Mouse (Mus musculus): Measurements from ENCODE around the gene Tspan8.
"Not testable (repeated sequence)": the region's sequence is repeated elsewhere in the genome, so short reads cannot be mapped to it uniquely, and the experiment has no call there.

The Tspan8 gene

GRCm38 (mm10) chr10:115816511-115816910, at the start of gene Tspan8:
Gene Tspan8 (plus strand): TSS chr10:115816832.
- no peak for DNase-seq

DNA sequence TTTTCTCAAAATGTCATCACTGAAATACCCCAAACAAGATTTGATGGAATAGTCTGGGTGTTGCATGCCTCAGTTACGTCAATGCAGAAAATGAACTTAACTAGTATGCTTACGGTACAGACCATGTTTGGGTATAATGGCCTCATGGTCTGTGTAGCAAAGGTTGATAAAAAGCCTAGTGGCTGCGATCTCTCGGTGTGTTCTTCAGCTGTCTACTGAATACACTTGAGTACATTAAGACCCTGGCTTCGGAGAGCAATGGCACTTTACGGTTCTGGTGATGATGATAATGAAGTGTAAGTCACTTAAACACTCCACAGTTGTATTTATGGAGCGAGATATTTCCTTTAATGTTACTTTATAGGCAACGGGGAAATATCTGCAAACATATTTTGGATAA, 46.6 kb upstream of the Tspan8 start:
- no peak for DNase-seq

DNA sequence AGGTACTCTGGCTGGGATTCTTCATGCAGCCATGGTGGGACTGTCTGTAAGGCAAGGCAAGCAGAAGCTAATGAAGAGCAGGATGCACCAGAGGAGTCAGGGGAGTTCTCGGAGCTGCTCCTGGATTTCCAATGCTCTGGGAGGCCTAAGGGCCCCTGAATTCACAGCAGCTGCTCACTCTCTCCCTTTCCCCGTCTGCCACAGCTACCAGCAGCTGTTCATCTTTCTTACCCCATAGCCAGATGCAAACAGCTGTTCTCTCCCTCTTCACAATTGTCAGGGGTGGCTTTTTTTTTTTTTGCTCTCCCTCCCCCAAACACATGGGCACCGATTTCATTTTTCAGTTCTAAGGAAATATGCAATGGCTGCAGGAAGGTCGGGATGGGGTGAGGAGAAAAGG, 42.2 kb upstream of the Tspan8 start:
- DNase-seq: no peak

DNA sequence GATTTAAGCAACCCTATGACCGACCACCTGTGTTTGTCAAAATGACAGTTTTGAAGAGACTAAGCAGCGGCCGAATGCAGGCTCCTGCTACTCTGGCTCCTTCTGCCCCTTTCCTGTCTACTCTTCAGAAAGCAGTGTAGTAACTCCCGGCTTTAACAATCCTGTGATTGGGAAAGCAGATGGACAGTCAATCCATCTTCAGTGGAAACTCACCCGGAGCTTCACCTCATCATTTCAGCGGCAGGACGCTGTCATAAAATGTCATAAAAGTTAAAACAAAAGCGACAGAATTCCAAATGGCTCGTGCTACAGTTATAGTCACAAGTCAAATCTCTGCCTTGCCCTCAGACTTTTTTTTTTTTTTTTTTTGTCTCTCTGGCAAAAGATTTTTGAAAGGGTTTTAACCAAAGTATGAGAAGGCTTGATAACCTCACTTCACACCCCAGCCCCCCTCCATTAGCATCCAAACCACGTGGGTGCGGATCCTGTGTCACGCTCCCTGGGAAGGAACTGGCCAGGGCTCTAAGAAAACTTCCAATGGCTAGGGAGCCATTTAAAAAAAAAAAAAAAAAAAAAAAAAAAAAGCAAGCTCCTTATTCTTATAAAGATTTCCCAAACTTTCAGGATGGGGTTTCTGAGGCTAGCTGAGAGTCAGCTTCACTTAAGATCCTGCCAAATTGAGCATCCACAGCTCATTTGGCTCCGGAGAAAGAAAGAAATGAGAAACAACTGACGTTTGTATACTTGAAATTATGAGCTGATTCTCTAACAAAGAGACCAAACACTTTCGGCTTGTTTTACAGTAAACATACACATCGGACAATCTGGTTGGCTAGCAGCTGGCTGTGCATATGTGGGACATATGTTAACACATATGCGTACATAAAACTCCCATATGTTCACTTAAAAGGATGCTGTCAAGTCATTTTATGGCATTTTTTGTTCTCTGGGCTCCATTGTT, 40.4 kb upstream of the Tspan8 start:
- DNase-seq: no peak

GRCm38 (mm10) chr10:115777366-115777765, 39.3 kb upstream of the Tspan8 start:
- DNase-seq: no peak

DNA sequence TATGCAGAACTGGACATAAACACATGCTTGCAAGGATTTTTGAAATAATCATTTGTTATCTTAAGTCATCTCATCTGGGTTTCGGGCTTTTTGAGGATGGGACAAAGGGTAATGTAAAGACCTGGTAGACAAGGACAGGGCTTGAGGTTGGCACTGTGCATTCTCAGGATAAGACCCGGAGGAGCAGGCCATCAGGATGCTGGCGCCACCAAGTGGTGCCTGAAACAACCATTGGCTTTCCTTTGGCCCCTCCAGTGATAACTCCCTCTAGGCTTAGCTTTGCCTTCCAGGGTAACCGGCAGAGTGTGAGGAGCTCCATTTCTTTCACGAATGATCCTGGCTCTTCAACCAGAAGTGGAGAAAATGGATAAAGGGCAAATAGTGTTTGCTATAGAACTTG, 38.0 kb upstream of the Tspan8 start:
- DNase-seq: no peak

GRCm38 (mm10) chr10:115780239-115781016, 36.2 kb upstream of the Tspan8 start:
- DNase-seq: no peak

GRCm38 (mm10) chr10:115783232-115783631, 33.4 kb upstream of the Tspan8 start:
- no peak for DNase-seq

- no peak for DNase-seq
Observed at GRCm38 (mm10) chr10:115790788-115791187, 25.8 kb upstream of the Tspan8 start.

DNA sequence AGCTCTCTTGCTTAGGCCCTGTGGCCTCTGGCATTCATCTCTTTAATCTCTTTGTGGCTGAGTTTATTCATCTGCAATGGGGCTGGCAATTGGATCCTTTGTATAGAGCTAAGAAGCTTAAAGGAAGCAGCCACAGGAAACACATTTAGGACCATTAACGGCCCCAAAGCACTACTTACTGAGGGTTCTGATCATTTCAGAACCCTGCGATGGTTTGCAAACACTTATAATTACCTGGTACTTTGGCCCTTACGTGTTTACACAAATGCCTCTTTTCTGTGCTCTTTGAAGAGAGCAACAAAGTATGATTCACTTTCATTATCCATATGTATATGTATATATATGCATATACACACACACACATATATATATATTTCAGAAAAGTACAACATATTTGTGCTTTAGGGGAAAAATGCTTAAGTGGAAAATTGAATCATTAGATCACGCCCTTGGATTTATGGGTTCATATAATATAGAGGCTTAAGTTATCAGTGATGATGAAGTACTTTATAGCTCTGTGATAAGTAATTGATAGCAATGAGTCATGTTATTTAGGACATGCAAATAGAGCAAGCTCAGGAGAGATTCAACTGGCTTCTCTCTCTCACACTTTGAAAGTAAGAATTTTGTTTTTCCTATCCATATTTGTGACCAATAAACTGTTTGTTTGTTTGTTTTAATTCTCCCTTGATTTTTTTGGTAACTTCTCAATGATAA, 20.4 kb upstream of the Tspan8 start:
- no peak for DNase-seq

- DNase-seq: no peak
Observed at GRCm38 (mm10) chr10:115801464-115801863, 15.2 kb upstream of the Tspan8 start.

- DNase-seq: not testable (repeated sequence)
Observed at GRCm38 (mm10) chr10:115803013-115803412, 13.6 kb upstream of the Tspan8 start.

DNA sequence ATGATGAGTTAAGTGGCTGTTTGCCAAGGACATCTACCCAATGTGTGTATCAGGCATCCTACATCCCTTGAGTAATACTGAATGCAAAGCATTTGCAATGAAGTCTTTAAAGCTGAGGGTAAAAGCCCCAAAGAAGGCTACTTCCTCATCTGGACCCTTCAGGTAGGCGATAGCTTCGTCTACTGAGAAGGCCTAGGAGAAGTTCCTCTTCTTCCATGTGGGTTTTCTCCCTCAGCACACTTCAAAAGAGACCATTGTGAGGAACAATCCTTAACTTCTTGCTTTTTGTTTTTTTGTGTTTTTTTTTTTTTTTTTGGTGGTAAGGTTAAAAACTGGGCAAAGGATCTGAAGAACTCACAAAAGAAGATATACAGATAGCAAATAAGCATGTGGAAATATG, 12.9 kb upstream of the Tspan8 start:
- DNase-seq: no peak

DNA sequence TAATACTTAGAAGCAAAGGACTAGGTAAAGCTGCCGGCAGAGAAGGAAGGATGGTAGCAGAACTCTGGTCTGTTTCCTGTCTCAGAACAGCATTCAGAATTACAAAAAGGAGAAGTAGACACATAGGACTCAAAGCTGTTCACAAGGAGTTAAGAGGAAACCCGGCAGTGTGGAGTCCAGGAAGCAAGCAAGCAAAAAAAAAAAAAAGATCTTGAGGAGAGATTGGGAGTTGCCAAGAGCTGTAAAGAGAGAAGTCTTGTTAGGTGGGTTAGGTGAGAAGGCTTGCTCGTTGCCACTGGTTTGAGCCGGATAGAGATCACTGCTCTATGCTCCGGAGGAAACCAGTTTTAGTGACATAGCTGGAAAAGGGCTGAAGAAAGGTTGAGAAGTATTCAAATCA, 10.6 kb upstream of the Tspan8 start:
- DNase-seq: no peak

GRCm38 (mm10) chr10:115809169-115809568, 7.5 kb upstream of the Tspan8 start:
- DNase-seq: no peak

DNA sequence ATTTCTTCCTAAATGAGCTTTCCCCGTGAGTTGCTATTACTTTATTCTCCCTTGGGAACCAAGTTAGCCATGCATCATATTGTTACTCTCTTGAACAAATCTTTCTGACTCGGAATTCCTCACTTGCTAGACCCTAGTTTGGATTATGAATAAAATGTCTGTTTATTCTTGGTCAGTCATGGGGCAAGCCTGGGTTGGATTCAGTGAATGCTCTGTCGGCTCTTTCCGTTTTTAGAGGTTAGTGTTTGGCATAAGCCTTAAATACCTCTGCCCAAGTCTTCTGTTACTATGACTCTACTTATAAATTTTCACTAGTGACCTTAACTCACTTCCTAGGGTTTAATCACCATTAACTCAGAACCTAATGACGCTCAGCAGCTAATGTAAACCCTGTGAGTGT, 5.1 kb upstream of the Tspan8 start:
- DNase-seq: no peak

DNA sequence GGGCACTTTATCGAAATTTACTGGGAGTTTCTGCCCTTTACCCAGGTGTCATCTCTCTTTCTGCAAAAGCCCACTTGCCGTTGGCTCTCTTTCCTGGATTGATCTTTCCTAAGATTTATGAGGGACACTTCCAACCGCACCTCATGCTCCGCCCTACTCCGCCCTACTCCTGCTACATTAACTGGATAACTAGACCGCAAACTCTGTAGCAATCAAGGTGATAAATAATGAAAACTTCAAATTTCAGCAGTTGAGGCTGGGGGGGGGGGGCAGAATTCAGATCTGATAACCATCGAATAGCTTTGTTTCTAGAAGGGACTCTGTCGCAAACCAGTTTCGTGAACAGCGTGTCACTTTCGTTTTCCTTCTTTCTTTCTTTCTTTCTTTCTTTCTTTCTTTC, 1.8 kb upstream of the Tspan8 start:
- no peak for DNase-seq

DNA sequence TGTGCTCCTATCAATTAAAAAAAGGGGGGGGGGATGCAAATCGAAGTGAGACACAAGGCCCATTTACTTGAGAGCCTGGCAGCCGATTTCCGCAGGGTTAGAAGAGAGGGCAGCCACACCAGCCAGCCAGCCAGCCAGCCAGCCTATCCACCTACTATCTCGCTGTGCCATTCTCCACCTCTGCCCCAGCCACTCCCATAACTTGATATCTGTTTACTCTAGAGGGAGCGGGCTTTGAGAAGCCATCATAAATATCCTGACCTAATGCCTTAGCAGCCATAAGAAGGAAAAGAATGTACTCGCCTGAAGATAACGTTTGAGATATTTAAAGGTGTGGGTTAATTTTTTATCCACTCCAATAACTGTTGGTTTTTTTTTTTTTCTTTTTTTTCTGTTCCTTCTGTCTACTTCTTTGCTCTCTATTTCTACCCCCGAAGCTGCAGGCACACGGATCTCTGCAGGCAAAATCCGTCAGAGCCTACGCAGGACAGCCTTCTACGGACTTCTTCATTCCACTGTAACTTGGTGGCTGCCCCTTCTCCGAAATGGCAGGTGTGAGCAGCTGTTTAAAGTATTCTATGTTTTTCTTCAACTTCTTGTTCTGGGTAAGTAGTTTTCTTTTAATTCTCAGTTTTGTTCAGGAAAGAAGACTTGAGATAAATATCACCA, 558 bp downstream of the Tspan8 start:
- no peak for DNase-seq

DNA sequence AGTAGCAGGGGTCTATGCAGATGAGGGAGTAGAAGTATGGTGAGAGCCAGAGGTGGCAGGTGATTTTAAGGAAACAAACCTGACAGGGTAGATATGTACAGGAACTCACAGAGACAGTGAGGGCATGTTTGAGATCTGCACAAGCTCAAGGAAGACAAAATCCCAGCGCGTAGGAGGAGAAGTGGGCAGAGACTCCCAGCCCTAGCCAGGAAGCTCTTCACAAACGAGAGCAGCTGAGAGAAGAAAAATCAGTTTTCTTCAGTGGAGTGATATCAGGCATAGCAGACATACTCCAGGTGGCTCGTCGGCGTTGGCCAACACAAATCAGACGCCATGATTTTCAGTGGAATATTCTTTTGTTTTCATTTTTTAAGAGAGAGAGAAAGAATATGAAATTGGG, 8.7 kb downstream of the Tspan8 start:
- DNase-seq: no peak

DNA sequence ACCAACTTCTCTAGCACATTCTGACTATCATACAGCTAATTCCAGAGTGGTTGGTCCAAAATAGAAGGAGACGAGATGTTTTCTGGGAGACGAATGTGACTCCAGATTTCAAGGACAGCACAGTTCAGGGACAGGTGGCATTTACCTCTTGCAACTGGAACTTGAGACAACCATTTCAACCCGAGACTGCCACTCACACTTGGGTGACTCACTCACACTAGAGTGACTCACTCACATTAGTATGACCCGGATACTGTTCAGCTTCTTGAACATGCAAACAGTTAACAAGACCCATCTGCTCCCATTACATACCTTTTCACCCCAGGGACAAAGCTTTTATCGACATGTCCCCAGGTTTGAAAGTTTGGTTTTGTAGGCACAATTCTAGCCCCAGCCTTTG, 12.2 kb downstream of the Tspan8 start:
- no peak for DNase-seq

DNA sequence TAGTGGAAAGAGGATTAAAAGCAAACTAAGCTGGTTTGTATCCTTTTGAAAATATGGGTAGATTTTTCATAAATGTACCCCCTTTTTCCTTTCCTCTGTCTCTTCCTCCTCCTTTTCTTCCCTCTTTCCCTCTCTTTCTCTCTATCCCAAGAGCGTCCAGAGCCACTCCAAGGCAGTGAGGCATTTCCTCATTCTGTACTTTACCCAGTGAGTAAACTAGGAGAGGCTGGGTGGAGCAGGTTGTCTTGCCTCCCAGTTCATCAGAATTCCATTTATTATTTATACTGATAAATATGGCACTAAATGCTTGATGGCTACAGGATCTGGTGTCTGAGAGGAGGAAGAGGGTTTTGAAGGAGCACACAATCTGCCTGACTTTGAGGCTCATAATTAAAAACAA, 13.1 kb downstream of the Tspan8 start:
- DNase-seq: no peak

DNA sequence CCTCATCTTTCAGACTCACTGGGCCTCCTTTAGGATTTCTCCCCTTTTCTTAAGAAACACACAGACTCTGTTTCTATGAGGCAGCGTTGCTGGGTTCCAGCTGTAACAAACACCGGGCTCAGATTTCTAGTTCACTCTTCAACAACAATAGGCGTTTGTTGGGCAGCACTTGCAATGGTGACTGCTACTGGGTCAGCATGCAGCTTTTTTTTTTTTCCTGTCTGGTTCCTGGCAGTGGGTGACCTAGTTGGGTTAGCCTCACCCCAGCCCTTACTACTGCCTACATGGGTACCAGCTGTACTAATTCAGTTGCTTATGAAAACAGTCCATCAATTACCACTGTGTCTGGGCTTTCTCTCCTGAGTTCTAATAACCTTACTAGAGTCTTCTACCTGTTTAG, 14.1 kb downstream of the Tspan8 start:
- DNase-seq: no peak

GRCm38 (mm10) chr10:115834017-115834416, 17.4 kb downstream of the Tspan8 start:
- no peak for DNase-seq
